Mouse (Mus musculus) small intestine, adult 2 months (tissue): ENCODE data around the gene Kcnd2.

Experiments used
- CTCF ChIP-seq: fragments of 200-500 bp; IDR thresholded peaks from 2 replicates; pipeline ENCODE4 v1.5.1; 2012; ENCODE audit warnings: low read depth, mild to moderate bottlenecking, control low read depth, inconsistent platforms, low read length, moderate library complexity, mixed read lengths; ENCODE audit not compliant: insufficient replicate concordance, insufficient read length; ENCODE audit errors: extremely low read depth
- POLR2A ChIP-seq: fragments of 200-500 bp; IDR thresholded peaks from 2 replicates; pipeline ENCODE4 v1.6.1; 2012; ENCODE audit warnings: low read depth, mild to moderate bottlenecking, control low read depth, inconsistent platforms, low read length, moderate library complexity

DNA sequence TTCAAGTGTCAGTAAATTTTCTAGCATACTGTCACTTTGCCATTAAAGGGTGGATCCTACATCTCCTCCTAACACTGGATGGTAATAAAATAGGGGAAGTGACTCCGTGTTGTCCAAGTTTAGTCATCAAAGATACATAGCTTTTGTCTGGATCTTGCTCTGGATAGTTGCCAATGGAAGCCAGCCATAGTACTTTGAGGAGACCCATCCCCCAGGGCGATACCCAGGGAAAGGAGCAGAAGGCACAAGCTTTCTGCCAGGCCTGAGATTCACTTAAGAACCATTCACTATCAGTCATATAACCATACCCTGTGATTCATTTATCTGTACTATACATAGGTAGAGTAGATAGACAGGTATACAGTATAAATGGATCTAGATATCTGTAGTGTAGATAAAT is 20.0 kb upstream of the Kcnd2 start:
- no peak for TF ChIP-seq CTCF
- no peak for TF ChIP-seq POLR2A
